Mouse (Mus musculus) kidney, postnatal 10 days (tissue): ENCODE results near the gene Sh3pxd2a.

ENCODE experiments used
- DNase-seq: peaks from one replicate; pipeline ENCODE4 v3.0.0; 2021; ENCODE audit warnings: mixed read lengths

The Sh3pxd2a gene

DNA sequence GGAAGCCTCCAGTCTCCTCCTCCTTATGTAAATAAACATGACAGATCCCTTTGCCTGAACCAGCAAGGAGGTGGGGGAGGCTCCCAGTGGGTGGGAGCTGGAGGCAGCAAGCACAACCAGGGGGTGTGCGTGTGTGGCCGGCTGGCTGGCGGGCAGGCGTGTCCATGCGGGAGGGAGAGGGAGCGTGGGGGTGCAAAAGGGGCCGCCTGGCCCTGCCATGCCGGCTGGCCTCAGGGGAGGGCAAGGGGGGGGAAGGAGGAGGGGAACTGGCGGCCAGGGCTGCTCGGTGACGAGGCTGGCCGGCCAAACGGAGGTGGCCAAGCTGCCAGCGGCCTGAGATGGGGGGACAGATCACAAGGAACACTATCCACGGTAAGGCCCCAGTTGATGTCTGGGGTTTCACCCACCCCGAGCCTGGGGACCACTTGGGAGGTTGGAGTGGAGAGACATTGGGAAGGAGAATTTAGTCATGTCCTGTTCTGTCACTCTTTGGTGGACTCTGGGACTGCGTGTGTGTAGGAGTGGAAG is 235.4 kb downstream of the Sh3pxd2a start:
- DNase-seq: peak; percentile 77

DNA sequence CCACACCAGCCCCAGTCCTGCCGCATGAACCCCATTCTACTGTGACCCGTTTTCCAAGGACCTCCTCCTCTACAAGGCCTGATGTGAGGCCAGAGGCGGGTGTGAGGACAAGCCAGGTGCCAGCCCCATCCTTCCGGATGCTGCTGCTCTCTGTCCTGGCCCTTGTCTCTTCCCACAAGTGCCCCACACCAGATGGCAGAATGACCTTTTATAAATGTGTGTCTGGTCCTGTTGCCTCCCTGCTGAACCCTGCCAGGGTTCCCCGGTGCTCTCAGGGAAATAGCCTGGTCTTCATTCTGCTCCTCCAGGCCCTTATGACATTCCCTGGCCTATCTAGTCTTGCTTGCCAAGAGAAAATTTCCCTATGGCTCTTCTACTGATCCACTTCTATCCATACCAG is 238.4 kb downstream of the Sh3pxd2a start:
- no peak for DNase-seq

DNA sequence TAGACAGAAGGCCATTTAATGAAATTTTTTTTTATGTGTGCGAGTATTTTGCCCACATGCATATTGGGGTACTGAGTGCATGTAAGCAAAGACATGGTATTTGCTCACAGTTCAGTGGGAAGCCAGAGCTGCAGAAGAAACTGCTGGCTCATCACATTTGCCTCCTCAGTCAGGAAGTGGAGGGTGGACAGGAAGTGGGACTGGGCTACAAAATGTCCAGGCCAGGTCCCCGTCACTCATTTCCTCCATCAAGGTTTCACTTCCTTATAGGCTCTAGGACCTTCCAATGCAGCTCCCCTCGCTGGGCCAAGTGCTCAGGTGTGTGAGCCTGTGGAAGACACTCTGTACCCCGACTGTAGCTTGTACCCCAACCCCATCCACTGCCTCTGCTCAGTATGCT is 239.5 kb downstream of the Sh3pxd2a start:
- peak; percentile 24 for DNase-seq

DNA sequence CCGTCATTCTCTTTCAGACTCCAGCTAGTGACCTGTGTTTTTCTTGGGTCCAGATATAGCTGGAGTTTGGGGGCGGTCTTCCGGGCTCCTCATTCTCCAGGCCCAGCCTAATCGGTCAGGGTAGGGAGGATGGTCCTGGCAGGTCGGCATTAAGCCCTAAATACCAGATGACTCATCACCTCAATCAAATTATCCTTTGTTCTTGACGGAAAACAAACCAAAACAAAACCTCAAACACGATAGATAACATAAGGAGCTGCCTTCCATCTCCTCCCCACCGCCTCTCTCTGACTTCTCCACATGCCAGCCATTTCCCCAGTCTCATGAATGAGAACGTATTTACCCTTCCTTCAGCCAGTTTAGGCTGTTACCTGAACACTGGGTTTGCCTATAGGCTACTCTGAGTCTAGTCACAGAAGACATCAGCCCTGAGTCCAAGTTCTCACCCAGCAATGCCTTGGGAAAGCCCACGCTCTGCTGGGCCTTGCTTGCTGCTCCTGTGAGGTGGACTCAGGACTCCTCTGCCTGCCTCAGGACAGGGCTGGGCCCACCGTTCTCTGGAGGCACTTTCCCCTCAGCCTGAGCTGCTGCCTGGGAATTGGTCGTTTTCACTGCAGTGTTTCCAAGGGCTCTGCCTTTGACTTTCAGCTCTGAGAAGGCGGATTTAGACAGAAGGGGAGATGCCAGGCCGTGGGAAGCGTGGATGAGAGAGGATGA is 241.2 kb downstream of the Sh3pxd2a start:
- DNase-seq: no peak

DNA sequence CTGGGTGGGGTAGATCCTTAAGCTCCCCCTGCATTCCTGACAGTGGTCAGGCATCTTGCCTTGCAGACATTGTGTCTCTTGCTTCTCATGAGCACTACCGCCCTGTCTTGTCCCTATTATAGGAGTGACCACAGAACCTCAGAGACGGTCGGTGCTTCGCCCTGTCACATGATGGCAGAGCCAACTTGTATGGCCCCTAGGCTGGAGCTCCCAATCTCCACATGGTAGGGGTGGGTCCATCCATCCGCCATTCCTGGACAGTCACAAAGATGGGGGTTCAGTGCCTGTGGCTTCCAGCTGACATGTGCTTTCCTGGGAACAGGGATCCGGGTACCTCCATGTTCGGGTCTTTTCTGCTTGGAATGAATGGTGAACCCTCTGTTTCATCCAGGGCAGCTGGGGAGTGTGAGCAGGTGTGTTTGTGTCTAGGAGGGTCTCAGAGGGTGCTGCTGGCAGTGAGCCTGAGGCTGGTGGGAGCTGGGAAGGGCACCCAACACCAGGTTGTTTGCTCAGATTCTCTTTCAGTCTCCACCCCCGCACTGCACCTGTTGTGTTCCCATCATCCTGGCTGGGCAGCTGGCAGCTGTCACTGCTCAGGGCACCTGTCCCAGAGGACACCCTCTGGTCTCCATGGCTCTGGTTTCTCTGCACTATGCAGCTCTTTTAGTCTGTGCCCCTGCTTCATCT is 241.9 kb downstream of the Sh3pxd2a start:
- no peak for DNase-seq

DNA sequence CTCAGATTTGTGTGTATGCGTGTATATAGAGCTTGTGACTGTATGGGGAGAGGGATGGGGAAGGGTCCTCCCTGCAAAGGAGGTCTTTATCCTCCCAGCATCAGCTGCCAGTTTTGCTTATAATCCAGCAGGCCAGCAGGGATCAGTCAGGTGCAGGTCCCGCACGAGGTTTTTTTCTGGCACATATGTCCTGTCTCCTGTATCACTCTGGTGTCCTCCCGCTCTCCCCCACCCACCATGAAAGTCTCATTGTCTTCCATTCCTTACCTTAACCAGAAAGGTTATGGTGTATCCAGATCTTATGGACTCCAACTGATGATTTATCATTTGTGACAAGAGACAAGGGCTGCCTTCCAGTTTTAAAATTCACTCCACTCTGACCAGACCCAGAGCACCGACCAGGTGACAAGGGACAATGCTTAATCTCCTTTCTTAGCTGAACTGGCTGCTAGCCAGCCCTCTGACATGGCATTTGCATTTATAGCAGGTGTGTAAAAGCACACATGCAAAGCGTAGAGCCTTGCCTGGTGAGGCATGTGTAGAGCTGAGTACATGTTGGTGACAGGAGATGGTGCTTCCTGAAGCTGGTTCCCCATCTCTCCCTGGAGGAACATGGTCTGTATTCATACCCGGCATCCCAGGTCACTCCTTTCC is 242.6 kb downstream of the Sh3pxd2a start:
- DNase-seq: no peak

DNA sequence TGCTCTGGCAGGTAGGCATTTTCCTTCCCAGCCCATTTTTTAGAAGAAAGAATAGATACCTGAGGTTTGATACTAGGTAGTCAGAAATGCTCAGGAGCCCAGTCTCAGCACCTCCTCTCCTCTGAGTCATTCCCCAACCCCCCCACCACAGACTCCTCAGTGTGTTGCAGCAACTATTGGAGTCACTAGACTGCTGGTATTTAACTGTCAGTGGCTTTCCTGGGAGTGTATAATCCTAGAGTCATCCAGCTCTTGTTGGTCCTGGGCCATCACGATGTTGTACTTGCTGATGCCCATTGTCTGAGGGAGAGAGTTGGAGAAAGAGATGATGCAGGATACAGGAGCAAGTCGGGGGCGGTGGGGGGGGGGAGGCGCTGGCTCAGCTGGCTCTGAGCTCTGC is 243.2 kb downstream of the Sh3pxd2a start:
- no peak for DNase-seq

DNA sequence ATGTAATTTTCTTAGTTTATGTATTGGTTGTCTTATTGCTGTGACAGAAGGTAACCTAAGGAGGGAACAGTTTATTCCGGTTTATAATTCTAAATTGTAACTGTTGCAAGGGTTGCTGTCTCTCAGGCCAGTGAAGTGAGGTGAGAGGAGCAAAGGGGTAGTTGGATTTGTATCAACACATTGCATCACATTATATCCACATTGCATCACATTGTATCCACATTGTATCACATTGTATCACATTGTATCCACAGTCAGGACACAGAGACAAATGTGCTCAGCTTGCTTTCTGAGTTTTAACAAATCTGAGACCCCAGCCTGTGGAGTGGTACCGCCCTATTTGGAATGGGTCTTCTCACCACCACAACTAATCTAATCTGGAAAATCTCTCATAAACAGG is 244.0 kb downstream of the Sh3pxd2a start:
- no peak for DNase-seq

DNA sequence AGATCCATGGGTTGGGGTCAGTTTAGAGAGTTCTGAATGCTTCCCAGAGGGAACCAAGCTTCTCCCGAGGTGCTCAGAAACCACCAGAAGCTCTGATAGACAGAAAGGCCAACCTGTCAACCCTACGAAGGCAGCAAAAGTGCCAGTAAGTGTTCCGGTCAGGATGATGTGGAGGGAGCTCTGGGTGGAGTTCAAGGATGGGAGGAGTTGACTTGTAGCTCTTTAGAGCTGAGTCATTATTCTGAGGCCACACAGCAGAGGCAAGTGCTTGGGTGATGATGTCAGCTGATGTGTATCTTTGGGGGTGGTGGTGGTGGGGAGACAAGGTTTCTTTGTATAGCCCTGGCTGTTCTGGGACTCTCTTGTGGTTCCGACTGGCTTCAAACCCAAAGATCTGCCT is 244.6 kb downstream of the Sh3pxd2a start:
- no peak for DNase-seq

DNA sequence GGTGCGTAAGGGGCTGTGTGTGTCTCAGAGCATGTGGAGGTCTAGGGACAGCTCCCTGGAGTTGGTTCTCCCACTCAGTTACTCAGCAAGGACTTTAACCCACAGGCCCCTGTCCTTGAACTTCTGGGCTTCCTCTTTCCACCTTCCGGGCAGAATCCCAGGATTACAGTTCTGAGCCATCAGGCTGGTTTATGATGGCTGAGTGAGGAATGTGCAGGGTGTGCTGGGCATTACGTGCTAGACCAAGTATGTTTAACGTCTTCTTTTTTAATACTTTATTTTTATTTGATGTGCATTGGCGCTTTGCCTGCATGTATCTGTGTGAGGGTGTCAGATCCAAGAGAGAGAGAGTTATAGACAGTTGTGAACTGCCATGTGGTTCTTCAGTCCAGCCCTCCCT is 247.4 kb downstream of the Sh3pxd2a start:
- DNase-seq: no peak

DNA sequence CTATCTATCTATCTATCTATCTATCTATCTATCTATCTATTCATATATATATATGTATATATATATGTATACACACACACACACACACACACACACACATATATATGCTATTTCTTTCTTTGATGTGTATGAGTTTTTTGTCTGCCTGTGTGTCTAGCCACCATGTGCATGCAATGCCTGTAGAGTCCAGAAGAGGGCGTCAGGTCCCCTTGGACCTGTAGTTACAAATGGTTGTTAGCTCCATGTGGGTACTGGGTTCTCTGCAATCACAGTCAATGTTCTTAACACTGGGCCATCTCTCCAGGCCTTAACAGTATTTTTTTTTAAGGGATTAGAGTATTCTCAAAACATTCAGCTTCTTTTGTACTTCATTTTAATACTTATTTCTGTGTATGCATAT is 250.7 kb downstream of the Sh3pxd2a start:
- DNase-seq: no peak

DNA sequence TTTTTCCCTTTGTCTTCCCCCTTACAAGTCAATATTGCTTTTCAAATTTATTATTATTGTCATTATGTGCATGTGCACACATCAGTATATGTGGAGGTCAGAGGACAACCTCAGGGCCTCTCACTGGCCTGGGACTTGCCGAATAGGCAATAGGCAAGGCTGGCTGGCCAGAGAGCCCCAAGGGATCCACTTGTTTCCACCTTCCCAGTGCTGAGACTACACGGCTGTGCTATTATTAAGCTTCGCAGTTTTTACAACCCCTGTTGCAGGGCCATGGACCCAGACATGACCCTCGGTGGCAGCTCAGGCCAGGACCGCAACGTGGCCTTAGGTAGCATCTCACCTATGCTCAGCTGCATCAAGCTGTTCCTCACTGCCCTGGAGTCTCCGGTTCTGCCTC is 251.8 kb downstream of the Sh3pxd2a start:
- no peak for DNase-seq

DNA sequence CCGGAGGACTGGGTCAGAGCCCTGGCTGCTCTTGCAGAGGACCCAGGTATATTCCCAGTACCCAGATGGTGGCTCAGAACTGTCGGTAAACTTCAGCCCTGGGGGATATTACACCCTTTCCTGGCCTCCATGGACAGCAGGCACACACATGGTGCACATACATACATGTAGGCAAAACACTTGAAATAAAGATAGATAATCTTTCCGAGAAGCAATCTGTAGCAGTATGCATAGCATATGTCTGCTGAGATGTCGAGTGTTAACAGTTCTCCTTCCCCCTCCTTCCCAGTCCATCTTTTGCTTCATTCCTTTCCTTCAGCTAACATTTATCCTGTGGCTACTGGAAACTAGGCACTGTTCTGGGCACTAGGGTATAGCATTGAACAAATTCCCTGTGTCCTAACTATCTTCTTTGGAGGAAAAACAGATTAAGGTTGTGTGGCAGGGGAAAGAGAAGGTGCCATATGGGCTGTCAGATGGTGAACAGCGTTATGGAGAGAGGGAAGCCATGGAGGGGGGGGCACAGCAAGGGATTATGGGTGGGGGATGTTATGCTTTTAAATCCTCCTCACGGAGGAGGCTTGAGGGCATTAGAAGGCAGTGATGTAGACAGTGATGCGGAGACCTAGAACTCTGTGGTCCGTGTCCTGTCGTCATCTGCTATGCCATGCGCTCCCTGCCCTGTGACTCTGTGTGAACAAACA is 252.4 kb downstream of the Sh3pxd2a start:
- DNase-seq: no peak

DNA sequence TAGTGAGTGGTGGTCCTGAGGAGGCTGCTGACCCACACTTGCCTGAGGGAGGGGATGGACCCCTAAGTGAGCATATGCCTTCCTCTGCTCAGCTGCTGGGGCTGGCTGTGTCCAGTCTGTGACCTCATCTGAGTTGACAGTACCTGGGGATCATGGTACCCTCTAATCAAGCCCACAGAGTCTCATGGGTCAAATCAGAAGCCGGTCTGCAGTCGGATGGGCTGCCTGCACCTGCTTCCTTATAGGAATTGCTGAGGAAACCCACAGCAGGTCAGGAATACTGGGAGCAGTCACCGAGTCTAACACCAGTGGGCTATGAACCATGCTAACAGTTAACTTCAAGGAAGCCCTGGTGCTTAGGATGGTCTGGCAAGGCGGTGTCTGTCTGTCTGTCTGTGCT is 253.8 kb downstream of the Sh3pxd2a start:
- DNase-seq: no peak
